Mouse (Mus musculus) hematopoietic stem cell, adult 5-6 weeks (primary cell): ENCODE data around the gene Tom1l2. TPM values are rescaled to one million over a fixed set of nuclear protein-coding genes. Genes with fewer than 3 reads are reported as not detected.

Experiments used
- ATAC-seq, 2 experiments: fragments of 125-278 bp in 1 of 2; replicated peaks in 1 of 2; 2 replicates each; pipeline ENCODE4 v1.8.0; 2016 to 2017; ENCODE audit warnings: inconsistent platforms in 2 of 2, mild to moderate bottlenecking in 2 of 2, moderate number of reproducible peaks in 2 of 2, low read depth in 1 of 2, moderate TSS enrichment in 1 of 2; ENCODE audit not compliant: low FRiP score in 2 of 2, poor library complexity in 2 of 2, severe bottlenecking in 2 of 2, insufficient read depth in 1 of 2, low TSS enrichment in 1 of 2
- total RNA-seq: library from RNA; stranded (forward); fragments of 172-1452, 232-1000 nt; gene quantifications from 2 replicates; pipeline ENCODE4 v1.2.3, GENCODE M21; 2017

Tom1l2 gene
- total RNA-seq, 1 experiment from 2014 or later, result 13.5 TPM

GRCm38 (mm10) chr11:60292718-60293117, 60.0 kb downstream of the Tom1l2 start:
- peak; percentile 62 to 75 for ATAC-seq

DNA sequence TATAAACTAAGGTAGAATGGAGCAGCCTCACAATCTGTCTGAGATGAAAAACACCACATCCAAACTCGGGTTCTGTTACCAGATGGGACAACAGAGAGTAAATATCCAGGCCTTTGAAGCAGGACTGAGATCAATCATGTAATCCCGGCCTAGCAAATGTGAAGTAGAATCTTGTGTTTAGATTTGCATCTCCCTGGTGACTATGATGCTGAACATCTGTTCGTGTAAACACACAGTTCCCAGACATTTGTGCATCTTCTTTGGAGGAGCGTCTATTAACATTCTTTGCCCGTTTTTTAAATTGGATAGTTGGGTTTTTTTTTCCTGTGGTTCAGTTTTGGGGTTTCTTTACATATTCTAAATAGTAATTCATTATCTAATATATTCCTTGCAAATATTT, 63.7 kb downstream of the Tom1l2 start:
- ATAC-seq, result no peak

DNA sequence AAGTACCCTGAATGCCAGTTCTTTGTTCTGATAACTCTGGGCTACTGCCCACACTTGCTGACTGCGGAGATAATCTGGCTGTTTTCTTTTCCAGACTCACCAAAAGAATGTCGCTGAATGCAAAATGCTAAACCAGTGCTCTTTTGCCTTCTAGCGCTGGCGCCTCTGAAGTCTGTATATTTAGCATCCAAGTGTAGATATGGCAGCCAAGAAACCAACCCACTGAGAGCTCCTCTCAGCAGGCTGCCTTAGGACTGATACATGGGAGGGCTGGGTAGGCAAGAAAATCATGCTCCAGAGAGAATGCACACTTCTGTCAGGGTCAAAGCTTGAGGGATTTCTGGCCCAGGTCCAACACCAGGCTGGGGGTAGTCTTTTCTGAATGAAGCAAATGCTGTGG, 66.4 kb downstream of the Tom1l2 start:
- no peak for ATAC-seq

GRCm38 (mm10) chr11:60280429-60281414, 72.0 kb downstream of the Tom1l2 start:
- no peak for ATAC-seq

DNA sequence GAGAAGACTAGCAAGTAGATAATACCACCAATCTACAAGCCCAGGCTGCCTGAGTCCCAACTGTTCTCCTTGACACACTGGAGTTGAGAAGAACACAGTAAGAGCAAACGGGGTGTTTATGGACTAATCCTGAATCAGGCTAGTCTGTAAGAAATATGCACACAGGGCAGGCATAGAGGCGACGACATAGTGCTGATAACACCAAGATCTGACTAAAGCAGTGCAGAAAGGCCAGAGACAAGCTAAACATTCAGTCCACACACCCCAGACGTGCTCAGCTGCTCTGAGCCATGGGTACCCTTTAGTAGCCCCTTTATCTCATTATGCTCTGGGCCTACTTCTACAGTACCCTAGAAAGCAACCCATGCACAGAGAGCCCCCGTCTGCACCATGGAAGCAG, 73.2 kb downstream of the Tom1l2 start:
- no peak for ATAC-seq

DNA sequence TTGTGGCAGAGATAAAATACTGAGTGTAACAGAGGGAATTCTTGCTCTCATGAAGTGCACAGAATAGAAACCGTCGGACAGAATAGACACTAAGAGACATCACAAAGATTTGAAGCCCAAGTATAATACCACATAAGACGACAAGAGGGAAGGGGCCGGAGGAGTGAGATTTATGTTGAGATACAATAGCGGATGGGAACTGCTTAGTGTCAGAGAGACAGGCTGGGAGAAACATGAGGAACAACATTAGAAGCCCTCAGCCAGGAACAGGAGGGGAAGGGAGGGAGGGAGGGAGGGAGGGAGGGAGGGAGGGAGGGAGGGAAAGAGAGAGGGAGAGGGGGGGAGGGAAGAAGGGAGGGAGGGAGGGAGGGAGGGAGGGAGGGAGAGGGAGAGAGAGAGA, 74.9 kb downstream of the Tom1l2 start:
- no peak for ATAC-seq

DNA sequence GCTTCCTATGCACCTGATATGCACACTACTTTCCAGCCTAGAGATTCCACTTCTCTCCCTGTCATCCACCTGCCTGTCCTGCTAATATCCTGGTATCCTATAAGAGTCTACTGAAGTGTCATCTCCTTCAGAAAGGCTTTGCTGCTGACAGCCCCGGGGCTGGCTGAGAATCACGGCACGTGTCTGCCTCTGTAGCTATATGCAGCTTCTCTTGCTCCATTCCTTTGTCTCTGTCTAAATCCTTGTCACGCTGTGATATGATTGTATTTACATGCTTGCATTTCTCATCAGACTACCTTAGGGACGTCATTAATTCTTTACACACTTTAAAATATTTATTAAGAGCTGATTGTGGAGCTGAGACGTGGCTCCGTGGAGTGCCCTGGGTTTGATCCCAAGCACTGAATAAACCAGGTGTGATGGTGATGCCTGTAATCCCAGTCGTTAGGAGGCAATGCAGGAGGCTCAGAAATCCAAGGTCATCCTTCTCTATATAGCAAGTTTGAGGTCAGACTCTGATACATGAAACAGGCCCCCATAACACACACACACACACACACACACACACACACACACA, 75.5 kb downstream of the Tom1l2 start:
- ATAC-seq, result no peak

DNA sequence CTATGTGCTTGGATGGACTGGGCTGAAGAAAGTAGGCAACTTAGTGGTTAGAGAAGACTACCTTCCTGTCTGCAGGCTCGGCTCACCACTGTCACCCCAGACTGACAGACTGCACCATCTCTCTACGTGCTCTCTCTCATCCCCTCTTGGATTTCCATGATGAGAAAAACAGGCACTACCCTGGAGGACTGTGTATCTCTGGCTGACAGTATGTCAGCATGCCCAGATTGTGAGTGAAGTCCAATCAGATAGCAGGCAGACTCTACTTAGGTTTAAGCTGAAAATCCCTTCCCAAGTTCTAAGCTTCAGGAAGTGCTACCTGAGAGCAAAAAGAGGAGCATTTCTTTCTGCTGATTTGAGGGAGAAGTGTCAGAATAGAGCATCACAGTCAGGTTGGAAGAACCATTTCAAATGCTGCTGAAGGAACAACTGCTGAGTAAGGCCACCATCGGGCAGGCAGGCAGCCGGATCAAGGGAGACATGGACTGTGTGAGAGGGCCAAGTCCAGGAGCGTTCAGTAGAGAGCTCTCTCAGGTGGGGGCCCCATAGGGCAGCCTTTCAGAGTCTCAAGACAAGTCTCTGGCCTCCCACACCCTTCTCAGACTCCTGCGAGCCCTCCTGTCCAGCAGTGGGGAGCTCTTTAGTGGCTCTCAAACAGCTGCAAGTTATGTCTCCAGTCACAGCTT, 76.2 kb downstream of the Tom1l2 start:
- ATAC-seq, result no peak

- ATAC-seq, result peak in 1 of 2 experiments; percentile 25; a peak in 2 of 4 replicates
Observed at GRCm38 (mm10) chr11:60273273-60273805, 79.4 kb downstream of the Tom1l2 start.

DNA sequence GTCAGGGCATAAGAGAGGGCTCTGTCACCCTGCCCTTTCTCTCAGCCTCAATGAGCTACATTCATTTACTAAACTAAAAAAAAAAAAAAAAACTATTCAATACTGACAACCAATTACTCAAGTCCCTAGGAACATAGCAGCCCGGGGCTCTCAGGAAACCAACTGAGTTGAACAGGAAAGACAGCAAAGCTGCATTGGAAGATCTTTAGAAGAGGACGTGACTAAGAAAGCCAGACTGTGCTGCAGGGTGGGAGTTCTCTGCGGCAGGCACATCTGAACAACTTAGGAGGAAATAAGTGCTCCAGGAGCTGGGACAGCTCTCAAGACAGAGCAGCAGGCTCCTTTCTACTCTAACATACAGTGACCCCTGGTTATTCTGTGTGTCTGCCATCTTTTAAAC, 84.1 kb downstream of the Tom1l2 start:
- peak; percentile 76 to 89 for ATAC-seq

DNA sequence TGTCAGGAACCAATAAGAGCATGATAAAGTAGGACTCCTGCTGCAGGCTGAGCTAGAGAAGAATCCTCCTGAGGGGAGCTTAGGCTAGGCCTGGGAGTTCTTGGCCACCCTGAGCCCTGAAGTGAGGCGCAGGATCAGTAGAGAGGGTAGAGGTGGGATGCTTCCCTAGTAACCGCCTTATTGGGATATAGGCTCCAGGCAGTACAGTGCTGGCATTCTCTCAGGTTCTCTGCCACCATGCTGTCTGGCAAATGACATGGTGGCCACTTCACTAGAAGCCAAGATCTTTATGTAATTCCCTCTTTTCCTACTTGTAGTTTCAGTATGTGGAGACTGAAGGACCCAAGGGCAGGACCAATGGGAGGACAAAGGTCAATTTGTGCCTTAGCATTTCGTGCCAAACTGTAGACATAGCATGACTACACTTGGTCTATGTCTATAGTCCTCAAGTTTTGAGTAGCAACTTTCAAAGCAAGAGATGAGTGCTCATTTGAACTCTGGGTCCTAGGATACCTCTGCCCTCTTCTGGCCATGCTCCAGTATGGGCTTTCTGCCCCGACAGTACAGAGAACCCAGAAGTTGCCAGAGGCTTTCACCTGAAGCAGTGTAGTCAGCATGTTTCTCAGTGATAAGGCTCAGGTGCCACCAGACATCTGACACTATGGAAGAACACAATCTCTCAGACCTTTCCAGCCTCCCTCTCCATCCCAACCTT, 87.3 kb downstream of the Tom1l2 start:
- no peak for ATAC-seq

DNA sequence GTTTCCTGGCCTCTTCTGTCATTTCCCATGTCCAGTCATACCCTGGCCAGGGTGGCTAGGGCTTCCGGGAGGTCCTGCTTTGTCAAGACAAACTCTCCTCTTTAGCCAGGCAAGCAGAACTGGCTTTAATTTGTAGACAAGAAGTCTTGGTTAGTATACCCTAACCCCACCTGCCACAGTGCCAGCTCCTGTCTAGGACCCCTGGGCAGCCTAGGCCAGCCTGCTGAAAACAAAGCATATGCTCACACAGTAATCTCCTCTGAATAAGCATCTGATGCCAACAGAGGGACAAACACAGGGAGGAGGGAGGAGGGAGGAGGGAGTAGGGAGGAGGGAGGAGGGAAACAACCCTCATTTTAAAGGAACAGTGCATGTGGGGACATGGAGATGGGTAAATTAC, 88.1 kb downstream of the Tom1l2 start:
- ATAC-seq, result no peak

DNA sequence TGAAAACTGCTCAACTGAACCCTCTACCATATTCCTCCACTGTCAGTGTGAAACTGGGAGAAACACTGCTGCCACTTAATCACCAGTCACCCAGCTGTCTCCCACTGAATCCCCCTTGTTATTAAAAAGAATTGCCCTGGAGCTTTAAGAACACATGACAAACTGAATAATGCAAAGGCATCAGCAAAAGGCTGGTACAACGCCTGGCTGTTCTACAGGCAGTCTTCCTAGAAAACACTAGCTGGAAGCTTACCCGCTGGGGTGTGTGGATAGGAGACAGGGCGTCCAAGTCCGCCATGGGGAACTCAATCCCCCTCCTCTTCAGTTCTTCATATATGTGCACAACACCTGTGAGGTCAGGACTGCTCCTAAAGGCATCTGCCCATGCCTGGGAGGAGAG, 90.3 kb downstream of the Tom1l2 start:
- no peak for ATAC-seq

- no peak for ATAC-seq
Observed at GRCm38 (mm10) chr11:60260743-60261142, 92.0 kb downstream of the Tom1l2 start.

DNA sequence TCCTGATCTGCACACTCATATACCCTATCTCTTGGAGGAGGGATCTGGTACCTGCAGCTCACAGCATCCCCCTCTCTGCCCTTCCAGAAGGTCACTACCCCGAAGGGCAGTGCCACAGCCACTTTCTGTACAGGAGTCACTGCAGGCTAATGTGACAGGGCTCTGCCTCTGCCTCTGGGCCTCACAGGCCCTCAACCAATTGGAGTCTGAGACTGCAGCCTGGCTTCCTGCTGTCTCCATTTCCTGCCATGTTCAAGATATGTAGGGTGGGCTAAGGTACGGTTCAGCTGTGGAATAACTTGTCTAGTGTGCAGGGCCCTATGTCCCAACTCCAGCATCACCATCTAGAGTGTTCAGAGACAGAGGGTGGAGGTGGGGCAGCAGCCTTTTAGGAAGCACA, 95.0 kb downstream of the Tom1l2 start:
- no peak for ATAC-seq

DNA sequence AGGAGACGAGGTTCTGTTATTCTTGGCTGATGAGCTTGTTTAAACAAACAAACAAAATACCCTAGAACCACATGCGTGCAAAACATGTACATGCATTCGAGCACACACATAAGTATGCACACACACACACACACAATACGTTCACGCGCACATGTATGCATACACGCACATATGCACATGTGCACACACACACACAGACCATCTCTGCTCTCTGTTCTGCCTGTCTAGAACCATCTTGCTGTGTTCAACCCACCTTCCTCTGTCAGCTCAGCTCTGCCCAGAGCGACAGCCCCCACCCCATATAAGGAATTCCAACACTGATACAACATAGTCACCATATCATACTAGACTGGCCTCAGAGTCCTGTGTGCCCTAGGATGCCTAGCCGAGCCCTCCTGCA, 96.0 kb downstream of the Tom1l2 start:
- no peak for ATAC-seq

DNA sequence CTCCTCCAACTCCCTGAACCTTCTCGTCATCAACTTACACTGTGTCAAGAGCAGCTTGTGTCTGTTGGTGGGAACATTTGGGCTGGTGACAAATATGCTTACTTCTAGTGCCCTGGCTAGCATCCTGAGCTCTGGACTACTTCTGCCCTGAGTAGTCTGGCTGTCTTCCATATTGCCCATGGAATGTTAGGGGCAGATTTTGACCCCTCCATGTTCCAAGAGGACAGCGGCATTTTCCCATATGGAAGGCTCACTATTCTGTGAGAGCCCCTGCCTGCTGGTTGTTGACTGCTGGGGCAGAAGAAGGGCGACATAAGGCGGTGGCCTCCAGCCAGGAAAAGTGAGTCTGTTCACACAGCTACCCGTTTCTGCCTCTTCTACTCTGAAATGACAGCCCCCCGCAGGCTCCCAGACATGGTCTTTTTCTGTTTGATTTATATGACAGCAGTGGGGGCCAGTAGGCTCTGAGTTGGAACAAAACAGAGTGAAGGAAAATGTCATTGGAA, 96.5 kb downstream of the Tom1l2 start:
- ATAC-seq, result no peak
